Mouse (Mus musculus) R1 (cell line): ENCODE measurements around the gene Irgc1.

Experiments used
- DNase-seq: peaks from one replicate; pipeline ENCODE4 v3.0.0-alpha.2; 2018; ENCODE audit warnings: low read depth, low spot score

Gene Irgc1

GRCm38 (mm10) chr7:24437981-24438380 lies 14.1 kb downstream of the Irgc1 start:
- DNase-seq = no peak

- no peak for DNase-seq
These were observed 16.8 kb downstream of the Irgc1 start for GRCm38 (mm10) chr7:24435305-24435704.

GRCm38 (mm10) chr7:24431713-24432112 lies 20.4 kb downstream of the Irgc1 start:
- no peak for DNase-seq

GRCm38 (mm10) chr7:24430551-24431345 lies 21.3 kb downstream of the Irgc1 start:
- DNase-seq = no peak

GRCm38 (mm10) chr7:24429413-24430112 lies 22.5 kb downstream of the Irgc1 start:
- DNase-seq = no peak

- DNase-seq = no peak
These were observed 23.4 kb downstream of the Irgc1 start for GRCm38 (mm10) chr7:24428725-24429124.

GRCm38 (mm10) chr7:24427168-24427567 lies 24.9 kb downstream of the Irgc1 start:
- DNase-seq = no peak

GRCm38 (mm10) chr7:24425919-24426318 lies 26.2 kb downstream of the Irgc1 start:
- DNase-seq = no peak

GRCm38 (mm10) chr7:24423956-24424732 lies 28.0 kb downstream of the Irgc1 start:
- no peak for DNase-seq

- DNase-seq = no peak
These were observed 28.9 kb downstream of the Irgc1 start for GRCm38 (mm10) chr7:24423107-24423763.

- no peak for DNase-seq
These were observed 29.8 kb downstream of the Irgc1 start for GRCm38 (mm10) chr7:24422251-24422650.

- no peak for DNase-seq
These were observed 30.4 kb downstream of the Irgc1 start for GRCm38 (mm10) chr7:24421648-24422047.

GRCm38 (mm10) chr7:24419579-24419978 lies 32.5 kb downstream of the Irgc1 start:
- DNase-seq = no peak

GRCm38 (mm10) chr7:24415261-24415660 lies 36.8 kb downstream of the Irgc1 start:
- DNase-seq = no peak

GRCm38 (mm10) chr7:24413630-24414029 lies 38.5 kb downstream of the Irgc1 start:
- DNase-seq = no peak

GRCm38 (mm10) chr7:24410831-24411230 lies 41.3 kb downstream of the Irgc1 start:
- DNase-seq = peak; percentile 82

GRCm38 (mm10) chr7:24410123-24410522 lies 42.0 kb downstream of the Irgc1 start:
- DNase-seq = no peak

- DNase-seq = no peak
These were observed 43.9 kb downstream of the Irgc1 start for GRCm38 (mm10) chr7:24408186-24408585.

GRCm38 (mm10) chr7:24406528-24407344 lies 45.4 kb downstream of the Irgc1 start:
- DNase-seq = peak; percentile 86

- DNase-seq = no peak
These were observed 46.4 kb downstream of the Irgc1 start for GRCm38 (mm10) chr7:24405649-24406048.

- DNase-seq = peak; percentile 86
These were observed 49.2 kb downstream of the Irgc1 start for GRCm38 (mm10) chr7:24402851-24403250.
